Mouse (Mus musculus) olfactory bulb, adult 2 months (tissue): ENCODE data around the gene Bicdl2.

Experiments
- CTCF ChIP-seq: fragments of 200-500 bp; IDR thresholded peaks from 2 replicates; pipeline ENCODE4 v1.5.1; 2012; ENCODE audit warnings: low read depth, mild to moderate bottlenecking, low read length, moderate library complexity; ENCODE audit not compliant: insufficient read depth
- POLR2A ChIP-seq: fragments of 200-500 bp; IDR thresholded peaks from 2 replicates; pipeline ENCODE4 v1.6.1; 2012; ENCODE audit warnings: mild to moderate bottlenecking, low read depth, low read length, moderate library complexity; ENCODE audit not compliant: insufficient read depth

DNA sequence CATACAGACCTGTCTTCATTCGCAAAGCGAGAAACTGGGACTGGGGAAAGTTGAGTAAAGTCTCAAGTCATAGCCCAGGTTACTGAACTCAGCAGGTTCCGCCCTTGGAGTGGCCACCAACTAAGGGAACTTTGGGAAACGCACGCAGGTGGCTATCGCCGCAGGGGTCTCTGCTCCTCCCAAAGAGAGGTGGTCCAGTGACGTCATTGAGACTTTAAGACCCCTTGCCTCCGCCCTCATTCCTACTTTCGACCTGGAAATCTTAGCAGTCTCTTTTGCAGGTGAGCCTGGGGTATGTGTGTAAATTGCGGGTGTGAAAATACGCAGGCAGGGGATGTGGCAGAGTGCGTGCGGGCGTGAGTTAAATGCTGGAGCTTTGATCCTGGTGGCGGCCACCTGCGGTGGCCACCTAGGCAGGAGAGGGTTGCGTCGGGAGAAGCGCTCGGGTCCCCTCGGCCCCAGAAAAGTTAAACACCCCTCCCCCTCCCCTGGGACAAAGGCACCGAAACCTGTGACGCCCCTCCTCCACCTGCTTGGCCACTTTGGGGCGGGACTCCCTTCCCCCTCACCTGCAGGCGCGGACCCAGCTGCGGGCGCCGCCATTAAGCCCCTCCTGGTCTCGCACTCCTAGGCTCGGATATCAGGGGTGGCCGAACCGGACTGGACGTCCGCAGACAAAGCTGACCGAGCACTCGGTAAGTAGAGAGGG lies 19.0 kb downstream of the Bicdl2 start, which contains the start of gene Cldn6:
- no peak for TF ChIP-seq CTCF
- TF ChIP-seq POLR2A = no peak
